Mouse (Mus musculus) forebrain, embryonic 14.5 days (tissue): ENCODE measurements around the gene Tcte2. TPM values are rescaled to one million over a fixed set of nuclear protein-coding genes. Genes with fewer than 3 reads are reported as not detected.

Experiments used
- ATAC-seq: fragments of 200-750 bp; cut with Nextera tagmentation; 2 replicates; pipeline ENCODE4 v1.8.0; 2017; ENCODE audit warnings: mild to moderate bottlenecking, moderate library complexity
- DNase-seq: peaks from one replicate; pipeline ENCODE4 v3.0.0-alpha.2; 2015; ENCODE audit warnings: low spot score
- H3K27ac ChIP-seq: fragments of 300-500 bp; sonication (generic); 2 replicates; pipeline ENCODE4 v1.5.1; 2014; ENCODE audit warnings: low read depth, mild to moderate bottlenecking, control low read depth, low read length, moderate library complexity
- H3K27me3 ChIP-seq: fragments of 300-500 bp; sonication (generic); replicated peaks from 2 replicates; pipeline ENCODE4 v1.6.1; 2014; ENCODE audit warnings: low read length, control low read depth, mixed read lengths; ENCODE audit not compliant: control insufficient read depth, insufficient read depth
- H3K36me3 ChIP-seq: fragments of 300-500 bp; sonication (generic); 2 replicates; pipeline ENCODE4 v1.6.1; 2014; ENCODE audit warnings: low read length, control low read depth; ENCODE audit not compliant: control insufficient read depth, insufficient read depth
- H3K4me1 ChIP-seq: fragments of 300-500 bp; sonication (generic); 2 replicates; pipeline ENCODE4 v1.6.1; 2014; ENCODE audit warnings: antibody characterized with exemption, low read length, control low read depth; ENCODE audit not compliant: control insufficient read depth, insufficient read depth
- H3K4me2 ChIP-seq: fragments of 300-500 bp; sonication (generic); 2 replicates; pipeline ENCODE4 v1.6.1; 2014; ENCODE audit warnings: mild to moderate bottlenecking, control low read depth, low read length
- H3K4me3 ChIP-seq: fragments of 300-500 bp; sonication (generic); 2 replicates; pipeline ENCODE4 v1.5.1; 2014; ENCODE audit warnings: low read depth, low read length, control low read depth
- H3K9ac ChIP-seq: fragments of 300-500 bp; sonication (generic); 2 replicates; pipeline ENCODE4 v1.6.1; 2014; ENCODE audit warnings: mild to moderate bottlenecking, low read length, control low read depth, moderate library complexity
- H3K9me3 ChIP-seq: fragments of 300-500 bp; sonication (generic); replicated peaks from 2 replicates; pipeline ENCODE4 v1.6.1; 2016; ENCODE audit warnings: low read length, control low read depth, mixed read lengths; ENCODE audit not compliant: control insufficient read depth
- WGBS: fragments of 180-500 bp; shearing (Covaris S2); extraction: QIAGEN DNeasy Blood & Tissue Kit; methylation state at CpG from one replicate; pipeline ENCODE4 v1.1.7; 2014; 5-methylcytosine and 5-hydroxymethylcytosine counted together
- polyA plus RNA-seq: library from polyadenylated mRNA; unstranded; fragments of >200 nt; fragmentation: Nextera tagmentation; extraction: Ambion mirVana; gene quantifications from 2 replicates; pipeline ENCODE4 v1.2.1, GENCODE M21; 2014

Tcte2 gene
- polyA plus RNA-seq, 1 experiment from 2014 or later = 16.9 TPM

DNA sequence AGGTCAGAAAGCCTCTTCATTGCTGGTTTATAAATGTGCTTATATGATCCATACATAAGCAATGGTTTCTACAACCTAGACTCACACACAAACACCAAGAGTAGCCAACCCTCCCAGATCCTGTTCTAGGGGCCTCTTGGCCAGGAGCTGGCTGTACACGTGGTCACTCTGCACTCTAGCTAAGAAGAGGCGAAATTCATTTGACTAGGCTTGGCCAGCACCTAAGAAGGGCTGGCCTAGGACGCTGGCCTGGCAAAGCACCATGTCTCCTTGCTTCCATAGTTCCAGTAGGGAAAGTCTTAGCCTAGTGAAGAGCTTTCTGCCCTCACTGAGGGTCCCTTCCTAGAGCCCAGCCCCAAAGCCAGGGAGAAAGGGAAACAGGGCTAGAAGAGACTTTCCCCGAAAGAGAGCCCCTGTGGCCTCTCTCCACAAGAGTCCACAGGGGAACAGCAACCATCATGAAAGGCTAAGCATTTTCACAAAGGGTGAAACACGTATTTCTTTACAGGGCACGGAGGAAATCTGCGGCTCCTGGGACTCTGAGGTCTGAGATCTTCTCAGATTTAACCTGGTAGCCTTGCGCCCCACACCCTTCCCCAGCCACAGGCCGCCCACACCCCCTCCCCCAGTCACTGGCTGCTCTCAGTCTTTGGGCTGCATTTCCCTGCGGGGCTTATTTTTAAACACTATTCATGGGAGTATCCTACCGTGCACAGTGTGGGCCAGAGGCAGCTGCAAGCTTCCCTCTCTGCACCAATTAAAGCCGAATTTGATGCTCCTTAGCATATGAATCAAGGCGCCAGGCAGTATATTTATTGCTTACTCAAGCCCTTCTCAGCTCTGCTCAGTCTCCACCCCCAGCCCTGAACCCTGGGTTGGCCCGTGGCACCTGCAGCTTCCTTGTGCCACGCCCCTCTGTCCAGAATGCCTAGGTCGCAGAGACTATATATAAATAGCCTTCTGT is 93.3 kb downstream of the Tcte2 start:
- WGBS = 2% methylated on average over 16 of the region's 16 CpGs
- Histone ChIP-seq H3K36me3 (no peaks in the 10 kb centered on the region), H3K4me2 (peak overlapping the region; percentile 40), H3K4me1 (peaks cover 42% of the 10 kb centered on the region), H3K27ac (peak overlapping the region; percentile 97), H3K9me3 (no peaks in the 10 kb centered on the region), H3K4me3 (no peak overlapping the region), H3K27me3 (no peaks in the 10 kb centered on the region), H3K9ac (peak overlapping the region; percentile 48)
- DNase-seq (peak; percentile 96), ATAC-seq (peak; percentile 94)

DNA sequence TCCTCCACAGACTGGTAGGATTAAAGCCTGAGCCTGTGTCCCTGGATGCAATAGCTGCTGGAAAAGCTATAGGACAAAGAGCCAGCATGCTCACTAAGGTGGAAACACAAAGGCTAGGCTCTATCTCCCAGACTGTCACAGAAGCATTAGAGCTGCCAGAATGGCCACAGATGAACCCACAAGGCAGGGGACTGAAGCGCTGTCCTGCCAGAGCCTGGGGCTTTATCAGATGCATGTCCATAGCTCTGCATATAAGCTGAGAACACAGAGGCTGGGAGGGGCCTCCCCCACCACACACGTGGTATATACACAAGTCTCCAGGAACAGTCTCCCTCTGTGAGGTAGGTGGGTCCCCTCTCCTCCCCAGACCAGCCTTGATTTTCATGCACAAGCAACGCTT is 94.6 kb downstream of the Tcte2 start:
- no peaks in the 10 kb centered on the region for H3K27me3 ChIP-seq

GRCm38 (mm10) chr17:13665731-13666130 is 95.9 kb downstream of the Tcte2 start:
- Histone ChIP-seq H3K27ac (no peak overlapping the region), H3K36me3 (no peaks in the 10 kb centered on the region), H3K4me2 (no peak overlapping the region), H3K9me3 (no peaks in the 10 kb centered on the region), H3K9ac (no peak overlapping the region), H3K4me1 (peaks cover 42% of the 10 kb centered on the region), H3K4me3 (no peak overlapping the region), H3K27me3 (no peaks in the 10 kb centered on the region)
- DNase-seq (no peak), ATAC-seq (no peak)
- 81% methylated on average over 1 of the region's 1 CpGs for WGBS

More for the DNA sequence above, 94.6 kb downstream of the Tcte2 start:
- Histone ChIP-seq H3K4me3 (no peak overlapping the region), H3K36me3 (no peaks in the 10 kb centered on the region), H3K4me2 (no peak overlapping the region), H3K9me3 (no peaks in the 10 kb centered on the region), H3K9ac (peak overlapping the region; percentile 21; the same call in 1 of the 2 replicates), H3K4me1 (peaks cover 42% of the 10 kb centered on the region), H3K27ac (peak overlapping the region; percentile 97)
- peak; percentile 24 for ATAC-seq
- 13% methylated on average over 3 of the region's 3 CpGs for WGBS
- peak; percentile 65 for DNase-seq

GRCm38 (mm10) chr17:13663386-13664166 is 98.0 kb downstream of the Tcte2 start:
- ATAC-seq (no peak), DNase-seq (no peak)
- no peaks in the 10 kb centered on the region for H3K27me3 ChIP-seq
- no peaks in the 10 kb centered on the region for H3K9me3 ChIP-seq
- H3K4me3 ChIP-seq = no peak overlapping the region
- no peaks in the 10 kb centered on the region for H3K36me3 ChIP-seq
- 84% methylated on average over 13 of the region's 13 CpGs for WGBS
- H3K4me2 ChIP-seq = no peak overlapping the region
- no peak overlapping the region for H3K9ac ChIP-seq
- H3K27ac ChIP-seq = no peak overlapping the region
- peaks cover 28% of the 10 kb centered on the region for H3K4me1 ChIP-seq

Other genes starting within 250 kb of the Tcte2 start
- 107 and 129 TPM in 2 replicates for gene Afdn, start 1.3 kb downstream of the Tcte2 start, polyA plus RNA-seq
- not detected in 2 replicates for gene Gm7168, start 186.5 kb upstream of the Tcte2 start, polyA plus RNA-seq
- not detected in 2 replicates for gene Gm7356, start 241.9 kb upstream of the Tcte2 start, polyA plus RNA-seq